Mouse (Mus musculus): Measurements from ENCODE around the gene Trabd. TPM values are rescaled to one million over a fixed set of nuclear protein-coding genes. Genes with fewer than 3 reads are reported as not detected.
A peak's percentile ranks its signal among the peaks of the same experiment; 100 is the strongest.

Gene Trabd
- polyA plus RNA-seq, 1 experiment from 2014 or later, result 34.8 TPM

GRCm38 (mm10) chr15:89073993-89074603 is 826 bp upstream of the Trabd start:
- H3K9ac ChIP-seq (ENCODE audit: low read depth, low read length), result no peak overlapping the region
- H3K4me1 ChIP-seq (replicated peaks; ENCODE audit: control insufficient read depth, insufficient read depth, low read length), result peaks cover 22% of the 10 kb centered on the region
- DNase-seq (ENCODE audit: low spot score), result no peak
- H3K9me3 ChIP-seq (ENCODE audit: control insufficient read depth, low read length), result no peaks in the 10 kb centered on the region
- H3K4me3 ChIP-seq (ENCODE audit: low read depth, low read length), result no peak overlapping the region
- H3K36me3 ChIP-seq (ENCODE audit: control insufficient read depth, insufficient read depth, low read length), result no peaks in the 10 kb centered on the region
- H3K27me3 ChIP-seq (replicated peaks; ENCODE audit: control insufficient read depth, insufficient read depth, low read length), result peaks cover 22% of the 10 kb centered on the region
- no peak overlapping the region for H3K27ac ChIP-seq (ENCODE audit: low read depth, low read length)
- WGBS, result 56% methylated on average over 10 of the region's 10 CpGs
- H3K4me2 ChIP-seq, result no peak overlapping the region
- no peak for ATAC-seq (replicated peaks; ENCODE audit: low FRiP score)

DNA sequence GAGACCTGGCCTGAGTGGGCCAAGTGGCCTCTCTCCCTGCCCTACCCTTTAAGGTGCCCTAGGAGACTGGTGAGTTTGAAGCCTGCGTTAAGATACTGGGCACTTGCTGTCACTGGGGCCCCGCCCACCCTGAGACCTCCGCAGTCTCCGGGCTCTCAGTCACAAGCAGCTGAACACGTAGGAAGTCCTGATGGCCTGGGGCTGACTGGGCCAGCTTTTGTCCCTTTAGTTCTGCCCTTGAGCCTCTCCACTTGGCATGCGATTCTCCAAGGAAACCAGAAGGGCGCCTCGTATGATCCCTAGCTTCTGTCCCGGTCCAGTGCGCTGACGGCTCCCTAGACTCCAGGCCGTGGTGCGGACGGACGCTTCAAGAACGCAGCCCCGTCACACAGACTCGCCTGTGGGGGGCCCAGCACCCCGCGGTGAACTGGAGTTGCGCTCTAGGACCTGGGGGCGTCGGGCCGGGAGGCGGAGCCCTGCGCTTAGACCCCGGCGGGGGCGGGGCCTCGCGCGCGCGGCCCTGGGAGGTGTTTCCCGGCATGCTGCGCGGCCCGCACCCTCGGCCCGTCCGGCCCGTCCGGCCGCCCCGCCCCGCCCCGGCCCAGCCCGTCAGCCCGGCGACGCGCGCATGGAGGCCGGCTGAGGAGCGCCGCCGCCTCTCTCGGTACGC is 689 bp downstream of the Trabd start:
- peak; percentile 87 for ATAC-seq (replicated peaks; ENCODE audit: low FRiP score)
- H3K9me3 ChIP-seq (ENCODE audit: control insufficient read depth, low read length), result no peaks in the 10 kb centered on the region

DNA sequence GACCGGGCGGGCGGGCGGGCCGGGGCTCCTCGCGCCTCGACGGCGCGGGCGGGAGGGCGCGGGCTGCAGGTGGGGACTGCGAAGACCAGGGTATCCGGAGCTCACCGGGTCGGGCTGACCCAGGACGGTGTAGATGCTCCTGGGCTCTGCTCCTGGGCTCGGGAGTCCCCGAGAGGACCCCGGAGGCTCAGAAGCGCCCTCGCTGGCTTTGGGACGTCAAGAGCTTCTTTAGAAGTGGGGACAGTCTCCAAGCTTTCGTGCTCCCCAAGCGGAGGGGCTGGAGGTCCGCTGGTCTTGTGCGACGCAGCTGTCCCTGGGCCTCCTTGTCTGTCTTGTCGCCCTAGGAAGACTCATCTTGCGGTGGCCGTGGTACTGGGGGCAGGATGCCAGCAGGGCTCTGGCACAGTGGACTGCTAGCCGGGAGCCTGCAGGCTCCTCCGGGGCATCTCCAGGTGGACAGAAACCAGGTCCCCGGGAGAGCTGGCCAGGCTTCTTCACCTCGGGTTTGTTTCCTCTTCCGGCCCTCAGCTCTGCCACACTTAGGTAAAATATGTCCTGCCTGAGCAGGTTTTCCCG is 1.3 kb downstream of the Trabd start:
- WGBS, result 1% methylated on average over 32 of the region's 39 CpGs
- Histone ChIP-seq H3K27me3 (replicated peaks; ENCODE audit: control insufficient read depth, insufficient read depth, low read length) (peaks cover 3% of the 10 kb centered on the region; the same call in 1 of the 2 replicates), H3K36me3 (ENCODE audit: control insufficient read depth, insufficient read depth, low read length) (no peaks in the 10 kb centered on the region), H3K4me1 (replicated peaks; ENCODE audit: control insufficient read depth, insufficient read depth, low read length) (peaks cover 22% of the 10 kb centered on the region), H3K9me3 (ENCODE audit: control insufficient read depth, low read length) (no peaks in the 10 kb centered on the region), H3K4me3 (ENCODE audit: low read depth, low read length) (peak overlapping the region; percentile 86), H3K4me2 (peak overlapping the region; percentile 95), H3K9ac (ENCODE audit: low read depth, low read length) (peak overlapping the region; percentile 87), H3K27ac (ENCODE audit: low read depth, low read length) (peak overlapping the region; percentile 68; the same call in 1 of the 2 replicates)
- DNase-seq (ENCODE audit: low spot score) (peak; percentile 71), ATAC-seq (replicated peaks; ENCODE audit: low FRiP score) (peak; percentile 26; the same call in 1 of the 2 replicates)

More for the DNA sequence above, 689 bp downstream of the Trabd start:
- peaks cover 9% of the 10 kb centered on the region for H3K27me3 ChIP-seq (replicated peaks; ENCODE audit: control insufficient read depth, insufficient read depth, low read length)
- H3K27ac ChIP-seq (ENCODE audit: low read depth, low read length), result peak overlapping the region; percentile 68; the same call in 1 of the 2 replicates
- peak overlapping the region; percentile 87 for H3K9ac ChIP-seq (ENCODE audit: low read depth, low read length)
- WGBS, result under 1% methylated on average over 46 of the region's 59 CpGs
- H3K4me2 ChIP-seq, result peak overlapping the region; percentile 95
- peak; percentile 89 for DNase-seq (ENCODE audit: low spot score)
- no peaks in the 10 kb centered on the region for H3K36me3 ChIP-seq (ENCODE audit: control insufficient read depth, insufficient read depth, low read length)
- H3K4me1 ChIP-seq (replicated peaks; ENCODE audit: control insufficient read depth, insufficient read depth, low read length), result peaks cover 22% of the 10 kb centered on the region
- H3K4me3 ChIP-seq (ENCODE audit: low read depth, low read length), result peak overlapping the region; percentile 86

GRCm38 (mm10) chr15:89078208-89078836 is 3.4 kb downstream of the Trabd start:
- peaks cover 6% of the 10 kb centered on the region; the same call in 1 of the 2 replicates for H3K36me3 ChIP-seq (ENCODE audit: control insufficient read depth, insufficient read depth, low read length)
- ATAC-seq (replicated peaks; ENCODE audit: low FRiP score) (peak; percentile 32), DNase-seq (ENCODE audit: low spot score) (no peak)
- H3K27ac ChIP-seq (ENCODE audit: low read depth, low read length), result no peak overlapping the region
- H3K4me3 ChIP-seq (ENCODE audit: low read depth, low read length), result no peak overlapping the region; the same call in 1 of the 2 replicates
- 45% methylated on average over 9 of the region's 9 CpGs for WGBS
- peak overlapping the region; percentile 95 for H3K4me2 ChIP-seq
- H3K27me3 ChIP-seq (replicated peaks; ENCODE audit: control insufficient read depth, insufficient read depth, low read length), result no peaks in the 10 kb centered on the region
- peaks cover 22% of the 10 kb centered on the region for H3K4me1 ChIP-seq (replicated peaks; ENCODE audit: control insufficient read depth, insufficient read depth, low read length)
- no peak overlapping the region for H3K9ac ChIP-seq (ENCODE audit: low read depth, low read length)
- no peaks in the 10 kb centered on the region for H3K9me3 ChIP-seq (ENCODE audit: control insufficient read depth, low read length)

- H3K4me1 ChIP-seq (replicated peaks; ENCODE audit: control insufficient read depth, insufficient read depth, low read length), result peaks cover 6% of the 10 kb centered on the region
- ATAC-seq (replicated peaks; ENCODE audit: low FRiP score), result no peak
These were observed 9.0 kb downstream of the Trabd start for GRCm38 (mm10) chr15:89083906-89084305.

DNA sequence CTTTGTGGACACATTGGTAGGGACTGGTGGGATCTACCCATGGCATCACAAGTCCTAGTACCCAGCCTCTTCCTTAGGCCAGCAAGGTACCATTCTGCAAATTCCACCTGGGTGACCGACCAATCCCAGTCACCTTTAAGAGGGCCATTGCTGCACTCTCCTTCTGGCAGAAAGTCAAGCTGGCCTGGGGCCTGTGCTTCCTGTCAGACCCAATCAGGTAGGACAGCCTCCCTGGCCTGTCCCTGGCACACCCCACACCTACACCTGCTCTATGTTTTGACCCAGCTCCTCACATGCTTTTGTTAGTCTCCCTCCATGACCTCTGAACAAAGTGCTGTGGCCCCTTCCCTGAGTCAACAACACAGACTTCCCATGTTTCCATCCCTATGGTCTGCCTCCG is 9.9 kb downstream of the Trabd start:
- no peaks in the 10 kb centered on the region for H3K27me3 ChIP-seq (replicated peaks; ENCODE audit: control insufficient read depth, insufficient read depth, low read length)
- WGBS, result 92% methylated on average over 2 of the region's 2 CpGs
- H3K4me3 ChIP-seq (ENCODE audit: low read depth, low read length), result no peak overlapping the region
- DNase-seq (ENCODE audit: low spot score) (no peak), ATAC-seq (replicated peaks; ENCODE audit: low FRiP score) (no peak)
- no peaks in the 10 kb centered on the region for H3K9me3 ChIP-seq (ENCODE audit: control insufficient read depth, low read length)
- H3K36me3 ChIP-seq (ENCODE audit: control insufficient read depth, insufficient read depth, low read length), result peaks cover 20% of the 10 kb centered on the region
- H3K4me1 ChIP-seq (replicated peaks; ENCODE audit: control insufficient read depth, insufficient read depth, low read length), result peaks cover 8% of the 10 kb centered on the region
- no peak overlapping the region for H3K4me2 ChIP-seq
- no peak overlapping the region for H3K9ac ChIP-seq (ENCODE audit: low read depth, low read length)
- no peak overlapping the region for H3K27ac ChIP-seq (ENCODE audit: low read depth, low read length)

More at GRCm38 (mm10) chr15:89083906-89084305, 9.0 kb downstream of the Trabd start:
- DNase-seq (ENCODE audit: low spot score), result no peak
- 88% methylated on average over 1 of the region's 1 CpGs for WGBS
- H3K4me3 ChIP-seq (ENCODE audit: low read depth, low read length), result no peak overlapping the region
- no peaks in the 10 kb centered on the region for H3K9me3 ChIP-seq (ENCODE audit: control insufficient read depth, low read length)
- H3K9ac ChIP-seq (ENCODE audit: low read depth, low read length), result no peak overlapping the region
- no peak overlapping the region for H3K4me2 ChIP-seq
- peaks cover 20% of the 10 kb centered on the region for H3K36me3 ChIP-seq (ENCODE audit: control insufficient read depth, insufficient read depth, low read length)
- H3K27me3 ChIP-seq (replicated peaks; ENCODE audit: control insufficient read depth, insufficient read depth, low read length), result no peaks in the 10 kb centered on the region
- no peak overlapping the region for H3K27ac ChIP-seq (ENCODE audit: low read depth, low read length)

DNA sequence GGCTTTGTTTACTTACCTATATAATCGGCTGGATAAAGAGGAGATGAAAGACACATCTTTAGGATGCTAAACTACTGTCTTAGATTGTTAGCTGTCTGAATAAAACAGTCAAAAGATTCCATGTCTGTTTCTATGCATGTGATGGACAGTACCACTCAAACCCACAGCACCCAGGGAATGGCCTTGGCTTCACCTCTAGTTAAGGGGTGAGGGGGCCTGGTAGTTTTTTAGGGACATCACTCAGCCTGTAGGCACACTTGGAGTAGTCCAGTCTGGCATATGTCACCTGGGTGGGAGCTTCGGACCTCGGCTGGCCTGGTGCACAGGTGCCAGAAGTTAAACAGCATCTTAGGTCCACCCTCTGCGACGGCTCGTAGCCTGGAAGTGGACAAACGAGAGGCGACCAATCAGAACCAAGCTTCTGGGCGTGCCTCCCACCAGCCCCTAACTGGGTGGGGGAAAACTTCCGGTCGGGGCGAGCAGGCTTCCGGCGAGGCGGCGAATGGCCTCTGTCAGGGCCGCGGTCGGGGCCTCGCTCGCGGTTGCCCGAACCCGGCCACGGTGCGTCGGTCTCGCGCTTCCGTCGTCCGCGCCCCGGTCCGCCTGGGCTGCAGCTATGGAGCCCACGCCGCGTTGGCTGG is 13.8 kb downstream of the Trabd start, which contains the start of gene Selenoo:
Selenoo (plus strand) TSS at position 478 of the 641 bp plus-strand sequence.
- DNase-seq (ENCODE audit: low spot score) (peak; percentile 86), ATAC-seq (replicated peaks; ENCODE audit: low FRiP score) (peak; percentile 90)
- peak within 1 kb of the TSS; percentile 78 for H3K4me2 ChIP-seq
- H3K9ac ChIP-seq (ENCODE audit: low read depth, low read length), result peak within 1 kb of the TSS; percentile 95
- H3K4me3 ChIP-seq (ENCODE audit: low read depth, low read length), result peak within 1 kb of the TSS; percentile 89
- H3K36me3 ChIP-seq (ENCODE audit: control insufficient read depth, insufficient read depth, low read length), result peaks cover 17% of the 10 kb centered on the region
- no peaks in the 10 kb centered on the region for H3K9me3 ChIP-seq (ENCODE audit: control insufficient read depth, low read length)
- peak within 1 kb of the TSS; percentile 75 for H3K27ac ChIP-seq (ENCODE audit: low read depth, low read length)
- 2% methylated on average over 37 of the region's 38 CpGs for WGBS
- H3K27me3 ChIP-seq (replicated peaks; ENCODE audit: control insufficient read depth, insufficient read depth, low read length), result no peaks in the 10 kb centered on the region
- peaks cover 13% of the 10 kb centered on the region for H3K4me1 ChIP-seq (replicated peaks; ENCODE audit: control insufficient read depth, insufficient read depth, low read length)
